Mouse (Mus musculus): ENCODE results near the gene Brd2. TPM values are rescaled to one million over a fixed set of nuclear protein-coding genes. Genes with fewer than 3 reads are reported as not detected.

Brd2 gene
- polyA plus RNA-seq, 1 experiment from 2014 or later: 35.8 TPM

DNA sequence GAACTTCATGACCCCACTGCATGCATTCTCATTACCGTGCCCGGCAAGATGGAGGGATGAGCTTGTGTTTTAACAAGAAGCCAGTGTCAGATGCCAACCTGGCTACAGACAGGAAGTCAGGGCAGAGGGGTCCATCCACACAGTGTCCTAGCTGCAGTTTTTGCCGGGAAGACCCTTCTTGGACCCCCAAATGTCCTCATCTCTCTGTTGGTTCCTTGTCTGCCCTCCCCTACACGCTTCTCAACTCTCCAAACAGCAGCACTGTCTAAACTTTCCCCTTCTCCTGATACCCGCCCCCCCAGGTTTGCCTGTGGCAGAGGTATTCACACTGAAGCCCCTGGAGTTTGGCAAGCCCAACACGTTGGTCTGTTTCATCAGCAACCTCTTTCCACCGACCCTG is 15.2 kb upstream of the Brd2 start:
- Histone ChIP-seq H3K27ac (ENCODE audit: low read length) (no peak overlapping the region), H3K4me3 (ENCODE audit: low read depth, low read length) (no peak overlapping the region), H3K4me1 (ENCODE audit: control insufficient read depth, low read depth, low read length) (peaks cover 7% of the 10 kb centered on the region), H3K9ac (ENCODE audit: low read depth, low read length) (no peak overlapping the region), H3K36me3 (ENCODE audit: control insufficient read depth, insufficient read depth) (no peaks in the 10 kb centered on the region), H3K27me3 (ENCODE audit: control insufficient read depth, insufficient read depth, low read depth, low read length) (peaks cover 19% of the 10 kb centered on the region), H3K9me3 (replicated peaks; ENCODE audit: control insufficient read depth, low read length) (no peaks in the 10 kb centered on the region), H3K4me2 (ENCODE audit: low read depth, low read length) (no peak overlapping the region)
- WGBS (ENCODE audit: insufficient replicate concordance): 66% methylated on average over 7 of the region's 7 CpGs
- ATAC-seq (ENCODE audit: low read depth): no peak

- no peaks in the 10 kb centered on the region for H3K36me3 ChIP-seq (ENCODE audit: control insufficient read depth, insufficient read depth)
- H3K9me3 ChIP-seq (replicated peaks; ENCODE audit: control insufficient read depth, low read length): no peaks in the 10 kb centered on the region
- H3K27ac ChIP-seq (ENCODE audit: low read length): no peak overlapping the region
- H3K4me3 ChIP-seq (ENCODE audit: low read depth, low read length): peak overlapping the region; percentile 46
- H3K4me1 ChIP-seq (ENCODE audit: control insufficient read depth, low read depth, low read length): peaks cover 7% of the 10 kb centered on the region
- H3K9ac ChIP-seq (ENCODE audit: low read depth, low read length): no peak overlapping the region
- 6% methylated on average over 31 of the region's 31 CpGs for WGBS (ENCODE audit: insufficient replicate concordance)
- peak; percentile 92 for ATAC-seq (ENCODE audit: low read depth)
- H3K27me3 ChIP-seq (ENCODE audit: control insufficient read depth, insufficient read depth, low read depth, low read length): peaks cover 13% of the 10 kb centered on the region
- peak overlapping the region; percentile 59 for H3K4me2 ChIP-seq (ENCODE audit: low read depth, low read length)
Observed at GRCm38 (mm10) chr17:34135297-34136224, 13.1 kb upstream of the Brd2 start.

DNA sequence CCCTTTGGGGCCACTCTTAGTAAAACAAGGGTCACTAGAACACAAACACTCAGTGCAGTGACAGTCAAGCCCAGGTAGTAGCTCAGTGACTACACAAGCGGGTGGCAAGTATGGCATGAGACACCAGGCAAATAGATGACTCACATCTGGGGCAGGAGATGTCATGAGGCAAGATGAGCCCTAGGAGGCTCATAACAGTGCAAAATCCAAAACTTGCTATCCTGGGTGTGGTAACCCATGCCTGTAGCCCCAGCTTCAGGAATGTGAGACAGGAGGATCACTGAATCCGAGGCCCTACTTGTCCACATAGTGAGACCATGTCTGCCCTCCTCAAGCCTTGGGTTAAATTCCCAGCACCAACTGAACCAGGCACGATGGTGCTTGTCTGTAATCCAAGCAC is 12.0 kb upstream of the Brd2 start:
- Histone ChIP-seq H3K4me3 (ENCODE audit: low read depth, low read length) (no peak overlapping the region), H3K27ac (ENCODE audit: low read length) (no peak overlapping the region), H3K4me2 (ENCODE audit: low read depth, low read length) (no peak overlapping the region), H3K36me3 (ENCODE audit: control insufficient read depth, insufficient read depth) (no peaks in the 10 kb centered on the region), H3K9ac (ENCODE audit: low read depth, low read length) (no peak overlapping the region), H3K4me1 (ENCODE audit: control insufficient read depth, low read depth, low read length) (peaks cover 7% of the 10 kb centered on the region), H3K27me3 (ENCODE audit: control insufficient read depth, insufficient read depth, low read depth, low read length) (peaks cover 12% of the 10 kb centered on the region), H3K9me3 (replicated peaks; ENCODE audit: control insufficient read depth, low read length) (no peaks in the 10 kb centered on the region)
- no peak for ATAC-seq (ENCODE audit: low read depth)
- 71% methylated on average over 3 of the region's 3 CpGs for WGBS (ENCODE audit: insufficient replicate concordance)

- H3K36me3 ChIP-seq (ENCODE audit: control insufficient read depth, insufficient read depth): no peaks in the 10 kb centered on the region
- 63% methylated on average over 11 of the region's 11 CpGs for WGBS (ENCODE audit: insufficient replicate concordance)
- H3K9me3 ChIP-seq (replicated peaks; ENCODE audit: control insufficient read depth, low read length): no peaks in the 10 kb centered on the region
- no peak overlapping the region for H3K4me2 ChIP-seq (ENCODE audit: low read depth, low read length)
- H3K4me3 ChIP-seq (ENCODE audit: low read depth, low read length): no peak overlapping the region
- no peak for ATAC-seq (ENCODE audit: low read depth)
- H3K4me1 ChIP-seq (ENCODE audit: control insufficient read depth, low read depth, low read length): peaks cover 9% of the 10 kb centered on the region
- H3K27ac ChIP-seq (ENCODE audit: low read length): no peak overlapping the region
- no peak overlapping the region for H3K9ac ChIP-seq (ENCODE audit: low read depth, low read length)
- peaks cover 13% of the 10 kb centered on the region for H3K27me3 ChIP-seq (ENCODE audit: control insufficient read depth, insufficient read depth, low read depth, low read length)
Observed at GRCm38 (mm10) chr17:34133289-34133688, 10.9 kb upstream of the Brd2 start.

DNA sequence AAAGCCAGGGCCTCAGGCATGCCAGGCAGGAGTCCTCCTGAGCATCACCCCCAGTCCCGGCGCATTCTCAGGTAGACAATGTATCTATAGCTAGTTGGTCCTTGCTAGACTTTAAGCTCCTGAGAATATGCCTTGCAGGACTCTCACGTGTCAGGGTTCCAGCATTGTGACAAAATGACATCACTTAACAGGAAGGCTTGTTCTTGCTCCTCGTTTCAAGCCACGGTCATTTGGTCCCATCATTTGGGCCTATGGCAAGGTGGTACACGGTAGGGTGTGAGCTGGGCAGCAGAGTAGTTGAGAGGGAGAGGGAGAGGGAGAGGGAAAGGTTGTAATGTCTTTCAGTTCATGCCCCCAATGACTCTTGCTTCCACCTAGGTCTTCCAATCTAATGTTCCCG is 9.5 kb upstream of the Brd2 start:
- Histone ChIP-seq H3K27me3 (ENCODE audit: control insufficient read depth, insufficient read depth, low read depth, low read length) (peaks cover 12% of the 10 kb centered on the region), H3K36me3 (ENCODE audit: control insufficient read depth, insufficient read depth) (no peaks in the 10 kb centered on the region), H3K4me3 (ENCODE audit: low read depth, low read length) (no peak overlapping the region), H3K27ac (ENCODE audit: low read length) (no peak overlapping the region), H3K9me3 (replicated peaks; ENCODE audit: control insufficient read depth, low read length) (no peaks in the 10 kb centered on the region), H3K4me1 (ENCODE audit: control insufficient read depth, low read depth, low read length) (peaks cover 23% of the 10 kb centered on the region), H3K4me2 (ENCODE audit: low read depth, low read length) (no peak overlapping the region), H3K9ac (ENCODE audit: low read depth, low read length) (no peak overlapping the region)
- no peak for ATAC-seq (ENCODE audit: low read depth)
- WGBS (ENCODE audit: insufficient replicate concordance): 60% methylated on average over 7 of the region's 7 CpGs

GRCm38 (mm10) chr17:34130073-34130947 is 7.9 kb upstream of the Brd2 start:
- Histone ChIP-seq H3K36me3 (ENCODE audit: control insufficient read depth, insufficient read depth) (no peaks in the 10 kb centered on the region), H3K27ac (ENCODE audit: low read length) (no peak overlapping the region), H3K4me1 (ENCODE audit: control insufficient read depth, low read depth, low read length) (peaks cover 23% of the 10 kb centered on the region), H3K4me3 (ENCODE audit: low read depth, low read length) (no peak overlapping the region), H3K9me3 (replicated peaks; ENCODE audit: control insufficient read depth, low read length) (no peaks in the 10 kb centered on the region), H3K4me2 (ENCODE audit: low read depth, low read length) (no peak overlapping the region), H3K9ac (ENCODE audit: low read depth, low read length) (no peak overlapping the region), H3K27me3 (ENCODE audit: control insufficient read depth, insufficient read depth, low read depth, low read length) (peaks cover 12% of the 10 kb centered on the region)
- WGBS (ENCODE audit: insufficient replicate concordance): 51% methylated on average over 19 of the region's 19 CpGs
- ATAC-seq (ENCODE audit: low read depth): no peak

DNA sequence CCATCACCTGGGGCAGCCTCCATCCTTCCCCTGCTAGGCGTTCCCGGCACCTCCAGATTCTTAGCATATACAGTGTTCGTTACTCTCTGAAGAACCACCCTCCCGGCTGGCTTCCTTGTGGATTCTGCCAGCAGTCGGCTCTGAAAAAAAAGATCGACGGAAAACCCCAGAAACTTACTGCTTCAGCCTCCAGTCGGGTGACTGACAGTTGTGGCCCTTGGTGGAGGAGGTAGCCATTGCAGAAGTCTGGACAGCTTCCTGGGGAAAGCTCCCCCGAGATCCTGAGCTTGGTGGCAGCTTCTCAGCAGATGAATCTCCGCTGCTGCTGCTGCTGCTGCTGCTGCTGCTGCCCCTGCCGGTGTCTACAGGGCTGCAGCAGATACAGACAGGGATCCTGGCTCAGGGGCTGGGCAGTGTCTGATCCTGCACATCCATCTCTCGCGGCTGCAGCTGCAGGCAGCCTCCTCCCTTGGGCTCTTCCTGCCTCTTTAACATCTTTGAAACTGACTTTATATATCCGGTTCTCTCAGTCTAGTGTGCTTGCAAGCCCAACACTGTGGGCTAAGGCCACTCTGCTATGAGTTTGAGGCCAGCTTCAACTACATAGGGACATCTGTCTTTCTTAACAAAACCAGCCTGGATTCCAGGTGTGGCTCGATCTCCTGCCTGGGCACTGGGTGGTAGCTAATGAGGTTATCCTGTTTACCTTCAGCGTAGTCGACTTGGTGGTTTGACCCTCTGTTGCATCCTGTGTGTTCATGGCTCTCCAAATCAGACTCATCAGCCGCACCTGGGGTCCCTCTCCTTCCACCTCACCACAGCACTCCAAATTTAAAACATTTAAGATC is 6.7 kb upstream of the Brd2 start:
- 17% methylated on average over 18 of the region's 18 CpGs for WGBS (ENCODE audit: insufficient replicate concordance)
- no peak for ATAC-seq (ENCODE audit: low read depth)
- no peak overlapping the region for H3K4me2 ChIP-seq (ENCODE audit: low read depth, low read length)
- H3K27ac ChIP-seq (ENCODE audit: low read length): no peak overlapping the region
- no peaks in the 10 kb centered on the region for H3K36me3 ChIP-seq (ENCODE audit: control insufficient read depth, insufficient read depth)
- H3K4me3 ChIP-seq (ENCODE audit: low read depth, low read length): no peak overlapping the region
- H3K9me3 ChIP-seq (replicated peaks; ENCODE audit: control insufficient read depth, low read length): no peaks in the 10 kb centered on the region
- no peak overlapping the region for H3K9ac ChIP-seq (ENCODE audit: low read depth, low read length)
- peaks cover 30% of the 10 kb centered on the region for H3K4me1 ChIP-seq (ENCODE audit: control insufficient read depth, low read depth, low read length)
- peaks cover 12% of the 10 kb centered on the region for H3K27me3 ChIP-seq (ENCODE audit: control insufficient read depth, insufficient read depth, low read depth, low read length)

- H3K9me3 ChIP-seq (replicated peaks; ENCODE audit: control insufficient read depth, low read length): no peaks in the 10 kb centered on the region
- no peak overlapping the region for H3K27ac ChIP-seq (ENCODE audit: low read length)
- H3K36me3 ChIP-seq (ENCODE audit: control insufficient read depth, insufficient read depth): no peaks in the 10 kb centered on the region
- peaks cover 37% of the 10 kb centered on the region for H3K4me1 ChIP-seq (ENCODE audit: control insufficient read depth, low read depth, low read length)
- no peak overlapping the region for H3K4me2 ChIP-seq (ENCODE audit: low read depth, low read length)
- 32% methylated on average over 13 of the region's 13 CpGs for WGBS (ENCODE audit: insufficient replicate concordance)
- H3K27me3 ChIP-seq (ENCODE audit: control insufficient read depth, insufficient read depth, low read depth, low read length): peaks cover 12% of the 10 kb centered on the region
- no peak overlapping the region for H3K4me3 ChIP-seq (ENCODE audit: low read depth, low read length)
- H3K9ac ChIP-seq (ENCODE audit: low read depth, low read length): no peak overlapping the region
- no peak for ATAC-seq (ENCODE audit: low read depth)
Observed at GRCm38 (mm10) chr17:34128264-34128937, 6.0 kb upstream of the Brd2 start.
